Mouse (Mus musculus) intestine, embryonic 14.5 days (tissue): ENCODE measurements around the gene Cwf19l2. TPM values are rescaled to one million over a fixed set of nuclear protein-coding genes. Genes with fewer than 3 reads are reported as not detected.

ENCODE experiments used
- polyA plus RNA-seq: library from polyadenylated mRNA; unstranded; fragments of >200 nt; fragmentation: Nextera tagmentation; extraction: Ambion mirVana; gene quantifications from 2 replicates; pipeline ENCODE4 v1.2.1, GENCODE M21; 2014

Gene Cwf19l2
- polyA plus RNA-seq, 1 experiment from 2014 or later: 14.5 TPM

Other genes starting within 250 kb of the Cwf19l2 start
- 25.6 and 30.0 TPM in 2 replicates for gene Alkbh8, start 68.5 kb upstream of the Cwf19l2 start, polyA plus RNA-seq
- 1.8 and 2.4 TPM in 2 replicates for gene Gucy1a2, start 129.2 kb downstream of the Cwf19l2 start, polyA plus RNA-seq